30 mouse cellular contexts compared by ENCODE assay signal in the genomic region with DNA sequence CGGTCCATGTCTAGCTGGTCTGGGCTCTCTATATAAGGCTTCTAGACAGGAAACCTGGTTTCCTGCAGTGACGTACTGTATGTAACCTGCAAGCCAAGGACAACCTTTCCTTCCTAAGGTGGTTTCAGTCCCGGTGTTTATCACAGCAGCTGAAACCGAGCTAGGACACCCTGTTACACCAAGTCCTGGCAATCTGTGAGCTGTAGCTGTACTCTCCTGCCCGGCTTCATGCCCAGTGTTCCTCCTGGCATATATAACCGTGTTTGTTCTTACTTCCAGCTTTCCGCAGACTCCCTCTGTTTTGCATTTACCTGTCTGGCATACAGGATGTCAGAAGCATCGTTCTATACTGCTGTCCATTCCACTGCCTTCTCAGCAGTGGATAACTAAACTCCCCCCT. TPM values are rescaled to one million over a fixed set of nuclear protein-coding genes. Genes with fewer than 3 reads are reported as not detected.
DNase-seq lines count a peak whose midpoint lies in the region; ATAC-seq lines count a peak whose summit lies in the region.
"Had no signal": no experiment of that assay in that cellular context is flagged by ENCODE, and none has a peak within 500 bp of the region (broad histone marks: within the 10 kb centered on the region; RNA-seq: fewer than 3 reads in every experiment).

No protein-coding gene starts in this region.

- H3K27me3 ChIP-seq in heart, embryonic 12.5 days (replicated peaks), result no peaks in the 10 kb centered on the region
- H3K27me3 ChIP-seq: embryonic facial prominence, embryonic 12.5 days; heart, embryonic 13.5 days; limb, embryonic 13.5 days; lung, embryonic 15.5 days had no signal

- peak; percentile 43 for DNase-seq in cerebellum, adult 11-12 months
- DNase-seq in gastrocnemius, postnatal 25 days, result peak; percentile 20
- no peak for DNase-seq in gastrocnemius, postnatal 14 days
- DNase-seq in heart, adult 9 months (ENCODE audit: low spot score in 2 of 2), result peak; percentile 25 to 36
- DNase-seq in cerebellum, postnatal 36 days, result peak; percentile 13 to 22
- no peak for DNase-seq in left cerebral cortex, postnatal 36 days (ENCODE audit: low spot score in 2 of 2)
- DNase-seq: adrenal gland, postnatal 10 days; embryo, embryonic 11 days; kidney, adult 9 months; kidney, postnatal 10 days; right cerebral cortex, adult 18-20 months; spleen, adult 18-20 months; thymus, postnatal 14 days had no signal

- intact Hi-C loops in gastrocnemius, postnatal 14 days (cut with DNase I; ENCODE audit: low total_unique reads), result no loop called here
- intact Hi-C loops in left cerebral cortex, postnatal 36 days (cut with DNase I), result no loop called here

- H3K9me3 ChIP-seq in heart, embryonic 12.5 days (replicated peaks), result no peaks in the 10 kb centered on the region; the same call in 1 of the 2 replicates
- H3K9me3 ChIP-seq: embryonic facial prominence, embryonic 12.5 days; heart, embryonic 13.5 days; lung, embryonic 15.5 days had no signal

- peaks cover 31% of the 10 kb centered on the region for H3K4me1 ChIP-seq in heart, embryonic 12.5 days (replicated peaks)
- H3K4me1 ChIP-seq: embryonic facial prominence, embryonic 12.5 days; limb, embryonic 13.5 days; lung, embryonic 15.5 days had no signal

- no peak overlapping the region for H3K4me2 ChIP-seq in heart, embryonic 12.5 days
- H3K4me2 ChIP-seq: embryonic facial prominence, embryonic 12.5 days; heart, embryonic 13.5 days; hindbrain, embryonic 14.5 days; limb, embryonic 13.5 days; liver, embryonic 11.5 days; lung, embryonic 15.5 days; midbrain, embryonic 11.5 days had no signal

- H3K9ac ChIP-seq in heart, embryonic 12.5 days, result no peak overlapping the region
- H3K9ac ChIP-seq: embryonic facial prominence, embryonic 12.5 days; heart, embryonic 13.5 days; hindbrain, embryonic 14.5 days; limb, embryonic 13.5 days; lung, embryonic 15.5 days had no signal

- ATAC-seq in cerebellum, adult (ENCODE audit: insufficient number of reproducible peaks, low FRiP score, low TSS enrichment), result no peak
- ATAC-seq in heart, embryonic 12.5 days (ENCODE audit: insufficient number of reproducible peaks, low FRiP score), result no peak
- ATAC-seq: forebrain, embryonic 14.5 days; intestine, postnatal 0 days; midbrain, embryonic 16.5 days had no signal

- H3K4me3 ChIP-seq in heart, embryonic 12.5 days, result no peak overlapping the region
- H3K4me3 ChIP-seq: embryonic facial prominence, embryonic 12.5 days; heart, embryonic 13.5 days; left cerebral cortex, adult 2 months; limb, embryonic 13.5 days; lung, embryonic 15.5 days had no signal

- no peak overlapping the region for H3K27ac ChIP-seq in heart, embryonic 12.5 days (ENCODE audit: poor library complexity, severe bottlenecking)
- H3K27ac ChIP-seq: embryonic facial prominence, embryonic 12.5 days; hindbrain, embryonic 14.5 days; left cerebral cortex, adult 2 months; limb, embryonic 13.5 days; lung, embryonic 15.5 days had no signal

- H3K36me3 ChIP-seq in heart, embryonic 12.5 days, result peaks cover 61% of the 10 kb centered on the region

- 89% methylated on average over 8 of the region's 8 CpGs for WGBS in heart, embryonic 12.5 days

RNA-seq across cellular contexts. Expression of a gene that starts 51.4 kb away (rescaled TPM):
- 1 to 10 TPM; 7.0 to 7.3 TPM for total RNA-seq in gastrocnemius, postnatal 25 days (2021)
- total RNA-seq in gastrocnemius, postnatal 14 days (2021), result 1 to 10 TPM; 7.6 to 8.4 TPM
- 29.9 and 31.0 TPM in 2 replicates for polyA plus RNA-seq in heart, embryonic 12.5 days (2016; fragmentation: Nextera tagmentation; extraction: Ambion mirVana)
- 1 to 10 TPM; 8.9 to 9.0 TPM for total RNA-seq in left cerebral cortex, postnatal 36 days (2021)

RNA-seq across cellular contexts. Expression of a gene that starts 59.5 kb away (rescaled TPM):
- 10 to 100 TPM; 37.4 to 44.4 TPM for total RNA-seq in gastrocnemius, postnatal 25 days (2021)
- 10 to 100 TPM; 30.7 to 40.1 TPM for total RNA-seq in gastrocnemius, postnatal 14 days (2021)
- polyA plus RNA-seq in heart, embryonic 12.5 days (2016; fragmentation: Nextera tagmentation; extraction: Ambion mirVana), result 22.9 and 24.9 TPM in 2 replicates
- total RNA-seq in left cerebral cortex, postnatal 36 days (2021), result under 1 TPM; 0.57 TPM
- total RNA-seq: G1E; hematopoietic stem cell, adult 5-6 weeks; megakaryocyte progenitor cell, adult 5-6 weeks; neutrophil, adult 5-6 weeks had no signal
- polyA plus RNA-seq: G1E had no signal

Comparison
In these comparisons a context has a peak if more than half of its experiments do, and no peak if none do; other contexts are left out.
1. DNase-seq: peak in cerebellum, adult 11-12 months (single experiment), gastrocnemius, postnatal 25 days (single experiment), heart, adult 9 months (2 of 2) and cerebellum, postnatal 36 days (2 of 2); none in gastrocnemius, postnatal 14 days (single experiment) and left cerebral cortex, postnatal 36 days (0 of 2).
2. RNA of a gene that starts 59.5 kb away (total RNA-seq): 37.4 to 44.4 TPM in gastrocnemius, postnatal 25 days and 30.7 to 40.1 TPM in gastrocnemius, postnatal 14 days; 0.57 TPM in left cerebral cortex, postnatal 36 days; every median in the first group is over 10 times any median in the second.